Mouse (Mus musculus): ENCODE measurements around the gene Kcnj6.

DNA sequence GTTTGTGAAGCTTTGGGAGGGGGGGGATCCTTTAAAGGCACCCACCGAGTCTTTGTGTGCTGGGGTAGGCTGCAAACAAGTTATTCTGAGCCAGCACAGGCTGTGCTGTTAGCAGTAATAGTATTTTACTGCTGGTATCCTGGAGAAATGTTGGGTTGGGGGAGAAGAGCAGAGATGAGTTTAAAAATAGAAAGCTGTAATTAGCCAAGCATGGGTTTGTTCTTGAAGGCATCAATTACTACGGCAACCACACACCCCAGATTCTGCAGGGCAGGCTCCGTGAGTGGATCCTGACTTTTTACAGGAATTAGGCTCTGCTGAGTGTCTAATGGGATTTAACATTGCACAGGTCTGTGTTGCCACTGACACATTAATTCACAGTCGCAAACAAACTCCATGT is 278.6 kb downstream of the Kcnj6 start:
- TF ChIP-seq POLR2A (IDR thresholded peaks at IDR 0.05; ENCODE audit: low read depth, low read length) (no peak), CTCF (IDR thresholded peaks at IDR 0.05; ENCODE audit: extremely low read depth, insufficient read depth, insufficient read length, insufficient replicate concordance) (no peak)

Data from spleen, adult 2 months (tissue).